Mouse (Mus musculus) bone marrow macrophage, adult 2 months (primary cell): ENCODE data around the gene Rrp1b.

ENCODE experiments used
- CTCF ChIP-seq: IDR thresholded peaks from 2 replicates; pipeline ENCODE4 v1.5.1; 2012; ENCODE audit warnings: low read depth, mild to moderate bottlenecking, low read length, moderate library complexity
- POLR2A ChIP-seq: IDR thresholded peaks from 2 replicates; pipeline ENCODE4 v1.6.1; 2012; ENCODE audit warnings: mild to moderate bottlenecking, low read depth, low read length, borderline replicate concordance

DNA sequence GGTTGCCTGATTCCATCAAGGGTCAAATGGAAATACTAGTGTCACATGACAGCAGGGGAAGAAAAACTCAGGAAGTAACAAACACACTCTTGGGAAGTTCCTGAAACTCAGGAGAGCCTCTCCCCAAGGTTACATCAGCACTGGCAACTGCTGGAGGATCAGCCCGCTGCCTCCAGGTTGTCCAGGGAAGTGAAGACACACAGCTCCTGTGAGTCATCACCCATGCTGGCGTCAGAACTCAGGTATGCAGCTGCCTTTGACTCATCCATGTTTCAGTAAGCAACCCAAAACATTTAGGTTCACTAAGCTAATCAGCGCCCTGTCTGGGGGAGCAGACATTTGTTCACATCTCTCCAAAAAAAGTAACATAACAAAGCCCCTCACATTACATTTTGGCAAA, 32.6 kb upstream of the Rrp1b start:
- TF ChIP-seq POLR2A: no peak
- no peak for TF ChIP-seq CTCF
